Mouse (Mus musculus) central nervous system, embryonic 11.5 days (tissue): ENCODE data around the gene Prdm9. TPM values are rescaled to one million over a fixed set of nuclear protein-coding genes. Genes with fewer than 3 reads are reported as not detected.

Experiments
- polyA plus RNA-seq: library from polyadenylated mRNA; depleted of rRNA; stranded (reverse); fragments of >200 nt; gene quantifications from 2 replicates; pipeline ENCODE4 v1.2.3, GENCODE M21; 2012; rRNA removed

Prdm9 gene
- polyA plus RNA-seq, result 3.8 and 4.1 TPM in 2 replicates

GRCm38 (mm10) chr17:15564014-15564927, at the start of gene Prdm9:
TSS of gene Prdm9 (minus strand) at chr17:15564354.

GRCm38 (mm10) chr17:15526986-15527810, 37.0 kb downstream of the Prdm9 start, which contains the start of gene Pdcd2:
TSS of gene Pdcd2 (minus strand) at chr17:15527301.

GRCm38 (mm10) chr17:15499656-15500394, 64.3 kb downstream of the Prdm9 start, which contains the start of the genes Psmb1 and Tbp:
TSS of gene Psmb1 (minus strand) at chr17:15499751.
TSS of gene Tbp (plus strand) at chr17:15499888.

Other genes with a start within 250 kb of the Prdm9 start
- 78.6 and 121 TPM in 2 replicates for gene Dll1, start 187.5 kb downstream of the Prdm9 start, polyA plus RNA-seq
- 16.4 and 20.1 TPM in 2 replicates for gene Fam120b, start 168.2 kb downstream of the Prdm9 start, polyA plus RNA-seq
- 194 and 198 TPM in 2 replicates for gene Psmb1, start 64.6 kb downstream of the Prdm9 start, polyA plus RNA-seq
- 36.6 and 82.1 TPM in 2 replicates for gene Tbp, start 64.5 kb downstream of the Prdm9 start, polyA plus RNA-seq
- gene Pdcd2, start 37.1 kb downstream of the Prdm9 start, polyA plus RNA-seq, result 29.4 and 39.3 TPM in 2 replicates
- 20.4 and 25.7 TPM in 2 replicates for gene Chd1, start 140.6 kb upstream of the Prdm9 start, polyA plus RNA-seq